Mouse (Mus musculus) forebrain, embryonic 14.5 days (tissue): ENCODE measurements around the gene Eid2. TPM values are rescaled to one million over a fixed set of nuclear protein-coding genes. Genes with fewer than 3 reads are reported as not detected.

Experiments used
- ATAC-seq: fragments of 200-750 bp; cut with Nextera tagmentation; 2 replicates; pipeline ENCODE4 v1.8.0; 2017; ENCODE audit warnings: mild to moderate bottlenecking, moderate library complexity
- DNase-seq: peaks from one replicate; pipeline ENCODE4 v3.0.0-alpha.2; 2015; ENCODE audit warnings: low spot score
- H3K27ac ChIP-seq: fragments of 300-500 bp; sonication (generic); 2 replicates; pipeline ENCODE4 v1.5.1; 2014; ENCODE audit warnings: low read depth, mild to moderate bottlenecking, control low read depth, low read length, moderate library complexity
- H3K27me3 ChIP-seq: fragments of 300-500 bp; sonication (generic); replicated peaks from 2 replicates; pipeline ENCODE4 v1.6.1; 2014; ENCODE audit warnings: low read length, control low read depth, mixed read lengths; ENCODE audit not compliant: control insufficient read depth, insufficient read depth
- H3K36me3 ChIP-seq: fragments of 300-500 bp; sonication (generic); 2 replicates; pipeline ENCODE4 v1.6.1; 2014; ENCODE audit warnings: low read length, control low read depth; ENCODE audit not compliant: control insufficient read depth, insufficient read depth
- H3K4me1 ChIP-seq: fragments of 300-500 bp; sonication (generic); 2 replicates; pipeline ENCODE4 v1.6.1; 2014; ENCODE audit warnings: antibody characterized with exemption, low read length, control low read depth; ENCODE audit not compliant: control insufficient read depth, insufficient read depth
- H3K4me2 ChIP-seq: fragments of 300-500 bp; sonication (generic); 2 replicates; pipeline ENCODE4 v1.6.1; 2014; ENCODE audit warnings: mild to moderate bottlenecking, control low read depth, low read length
- H3K4me3 ChIP-seq: fragments of 300-500 bp; sonication (generic); 2 replicates; pipeline ENCODE4 v1.5.1; 2014; ENCODE audit warnings: low read depth, low read length, control low read depth
- H3K9ac ChIP-seq: fragments of 300-500 bp; sonication (generic); 2 replicates; pipeline ENCODE4 v1.6.1; 2014; ENCODE audit warnings: mild to moderate bottlenecking, low read length, control low read depth, moderate library complexity
- H3K9me3 ChIP-seq: fragments of 300-500 bp; sonication (generic); replicated peaks from 2 replicates; pipeline ENCODE4 v1.6.1; 2016; ENCODE audit warnings: low read length, control low read depth, mixed read lengths; ENCODE audit not compliant: control insufficient read depth
- WGBS: fragments of 180-500 bp; shearing (Covaris S2); extraction: QIAGEN DNeasy Blood & Tissue Kit; methylation state at CpG from one replicate; pipeline ENCODE4 v1.1.7; 2014; 5-methylcytosine and 5-hydroxymethylcytosine counted together
- polyA plus RNA-seq: library from polyadenylated mRNA; unstranded; fragments of >200 nt; fragmentation: Nextera tagmentation; extraction: Ambion mirVana; gene quantifications from 2 replicates; pipeline ENCODE4 v1.2.1, GENCODE M21; 2014

Gene Eid2
- polyA plus RNA-seq, 1 experiment from 2014 or later = 8.6 TPM

- no peak overlapping the region for H3K4me3 ChIP-seq
- peaks cover 60% of the 10 kb centered on the region for H3K36me3 ChIP-seq
- no peak overlapping the region for H3K9ac ChIP-seq
- no peaks in the 10 kb centered on the region for H3K9me3 ChIP-seq
- DNase-seq (no peak), ATAC-seq (no peak)
- no peaks in the 10 kb centered on the region for H3K27me3 ChIP-seq
- no peak overlapping the region for H3K4me2 ChIP-seq
- H3K4me1 ChIP-seq = peaks cover 10% of the 10 kb centered on the region
- no peak overlapping the region for H3K27ac ChIP-seq
- 96% methylated on average over 8 of the region's 8 CpGs for WGBS
These were observed 38.5 kb downstream of the Eid2 start for GRCm38 (mm10) chr7:28306216-28306615.

- ATAC-seq (no peak), DNase-seq (no peak)
- Histone ChIP-seq H3K9me3 (no peaks in the 10 kb centered on the region), H3K4me2 (no peak overlapping the region), H3K27me3 (no peaks in the 10 kb centered on the region), H3K36me3 (peaks cover 65% of the 10 kb centered on the region), H3K9ac (no peak overlapping the region), H3K27ac (no peak overlapping the region), H3K4me3 (no peak overlapping the region), H3K4me1 (peaks cover 6% of the 10 kb centered on the region)
- WGBS = 71% methylated on average over 9 of the region's 9 CpGs
These were observed 42.1 kb downstream of the Eid2 start for GRCm38 (mm10) chr7:28309737-28310136.

- ATAC-seq (peak; percentile 70), DNase-seq (peak; percentile 17)
- H3K9me3 ChIP-seq = no peaks in the 10 kb centered on the region
These were observed 43.7 kb downstream of the Eid2 start for GRCm38 (mm10) chr7:28311151-28311925.

GRCm38 (mm10) chr7:28311926-28312543, 44.4 kb downstream of the Eid2 start, which contains the start of gene Timm50:
Gene Timm50, minus strand, starts transcription at chr7:28312072.
- Histone ChIP-seq H3K27ac (peak within 1 kb of the TSS; percentile 63; the same call in 1 of the 2 replicates), H3K9ac (peak within 1 kb of the TSS; percentile 92), H3K9me3 (no peaks in the 10 kb centered on the region), H3K27me3 (no peaks in the 10 kb centered on the region), H3K4me2 (peak within 1 kb of the TSS; percentile 87), H3K4me1 (peaks cover 6% of the 10 kb centered on the region), H3K4me3 (peak within 1 kb of the TSS; percentile 95), H3K36me3 (peaks cover 65% of the 10 kb centered on the region)
- ATAC-seq (peak; percentile 98), DNase-seq (peak; percentile 99)
- WGBS = under 1% methylated on average over 43 of the region's 45 CpGs

More at GRCm38 (mm10) chr7:28311151-28311925, 43.7 kb downstream of the Eid2 start:
- Histone ChIP-seq H3K4me1 (peaks cover 6% of the 10 kb centered on the region), H3K4me3 (peak overlapping the region; percentile 95), H3K36me3 (peaks cover 65% of the 10 kb centered on the region), H3K4me2 (peak overlapping the region; percentile 87), H3K9ac (peak overlapping the region; percentile 92), H3K27me3 (no peaks in the 10 kb centered on the region), H3K27ac (peak overlapping the region; percentile 63; the same call in 1 of the 2 replicates)
- 7% methylated on average over 35 of the region's 35 CpGs for WGBS

- H3K9me3 ChIP-seq = no peaks in the 10 kb centered on the region
- ATAC-seq = no peak
- WGBS = 89% methylated on average over 3 of the region's 3 CpGs
These were observed 50.4 kb downstream of the Eid2 start for GRCm38 (mm10) chr7:28318036-28318435.

GRCm38 (mm10) chr7:28318714-28319113, 51.0 kb downstream of the Eid2 start:
- no peak overlapping the region for H3K4me2 ChIP-seq
- DNase-seq (no peak), ATAC-seq (no peak)
- no peak overlapping the region for H3K4me3 ChIP-seq
- H3K27me3 ChIP-seq = no peaks in the 10 kb centered on the region
- H3K36me3 ChIP-seq = peaks cover 97% of the 10 kb centered on the region
- 95% methylated on average over 17 of the region's 17 CpGs for WGBS
- H3K9me3 ChIP-seq = no peaks in the 10 kb centered on the region
- no peaks in the 10 kb centered on the region for H3K4me1 ChIP-seq
- H3K27ac ChIP-seq = no peak overlapping the region
- no peak overlapping the region for H3K9ac ChIP-seq

More at GRCm38 (mm10) chr7:28318036-28318435, 50.4 kb downstream of the Eid2 start:
- Histone ChIP-seq H3K4me3 (no peak overlapping the region), H3K4me2 (no peak overlapping the region), H3K27ac (no peak overlapping the region), H3K36me3 (peaks cover 90% of the 10 kb centered on the region), H3K4me1 (no peaks in the 10 kb centered on the region), H3K27me3 (no peaks in the 10 kb centered on the region), H3K9ac (no peak overlapping the region)
- no peak for DNase-seq

Other genes starting within 250 kb of the Eid2 start
- gene Psmc4, start 217.8 kb upstream of the Eid2 start, polyA plus RNA-seq = 380 and 381 TPM in 2 replicates
- gene Fcgbp, start 196.6 kb upstream of the Eid2 start, polyA plus RNA-seq = 0.20 and 0.28 TPM in 2 replicates
- gene 9530053A07Rik, start 138.4 kb upstream of the Eid2 start, polyA plus RNA-seq = 0.03 and 0.09 TPM in 2 replicates
- 36.0 and 38.3 TPM in 2 replicates for gene Fbl, start 98.2 kb upstream of the Eid2 start, polyA plus RNA-seq
- 9.9 and 13.7 TPM in 2 replicates for gene Dyrk1b, start 88.4 kb upstream of the Eid2 start, polyA plus RNA-seq
- gene Eid2b, start 9.9 kb downstream of the Eid2 start, polyA plus RNA-seq = 33.3 and 35.1 TPM in 2 replicates
- gene Selenov, start 23.3 kb downstream of the Eid2 start, polyA plus RNA-seq = 0.22 and 0.23 TPM in 2 replicates
- 14.2 and 16.3 TPM in 2 replicates for gene Dll3, start 34.4 kb downstream of the Eid2 start, polyA plus RNA-seq
- 163 and 171 TPM in 2 replicates for gene Timm50, start 44.2 kb downstream of the Eid2 start, polyA plus RNA-seq
- gene Supt5, start 70.9 kb downstream of the Eid2 start, polyA plus RNA-seq = 62.6 and 77.8 TPM in 2 replicates
- gene Rps16, start 82.8 kb downstream of the Eid2 start, polyA plus RNA-seq = 539 and 750 TPM in 2 replicates
- gene Plekhg2, start 104.7 kb downstream of the Eid2 start, polyA plus RNA-seq = 17.7 and 27.5 TPM in 2 replicates
- gene Zfp36, start 112.4 kb downstream of the Eid2 start, polyA plus RNA-seq = 3.3 and 5.6 TPM in 2 replicates
- gene Med29, start 124.8 kb downstream of the Eid2 start, polyA plus RNA-seq = 42.3 and 52.9 TPM in 2 replicates
- 59.3 and 73.1 TPM in 2 replicates for gene Paf1, start 125.1 kb downstream of the Eid2 start, polyA plus RNA-seq
- 3.3 and 4.9 TPM in 2 replicates for gene Gmfg, start 169.6 kb downstream of the Eid2 start, polyA plus RNA-seq
- 8.7 and 9.8 TPM in 2 replicates for gene Lrfn1, start 184.1 kb downstream of the Eid2 start, polyA plus RNA-seq
- not detected in 2 replicates for gene Ifnl2, start 242.6 kb downstream of the Eid2 start, polyA plus RNA-seq